Mouse (Mus musculus) ES-Bruce4 (cell line): ENCODE data around the gene Bicdl2.

Source experiments
- CTCF ChIP-seq: IDR thresholded peaks from one replicate; pipeline ENCODE4 v1.8.1; 2011; ENCODE audit warnings: low read depth, low read length
- POLR2A ChIP-seq: IDR thresholded peaks from one replicate; pipeline ENCODE4 v1.8.1; 2011; ENCODE audit warnings: low read length; ENCODE audit not compliant: insufficient read depth

DNA sequence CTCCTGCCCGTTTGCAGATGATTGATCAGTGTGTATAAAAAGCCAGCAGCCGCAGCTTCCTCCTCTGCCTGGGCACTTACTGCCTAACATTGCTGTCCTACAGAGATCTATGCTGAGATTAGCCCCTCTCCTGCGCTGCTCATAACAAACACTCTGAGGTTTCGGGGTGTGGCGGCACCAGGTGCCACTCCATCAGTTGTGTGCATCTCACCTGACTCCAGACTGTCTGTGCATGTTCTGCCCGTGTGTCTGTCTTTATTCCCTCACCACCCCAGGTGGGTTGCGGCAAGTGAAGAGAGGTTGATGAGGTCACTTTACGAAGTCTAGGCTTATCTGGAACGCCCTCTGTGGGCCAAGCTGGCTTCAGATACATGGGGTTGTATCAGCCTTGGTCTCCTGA lies 43.2 kb upstream of the Bicdl2 start:
- TF ChIP-seq POLR2A (no peak), CTCF (no peak)
